Mouse (Mus musculus) brain, embryonic 14.5 days (tissue): Measurements from ENCODE around the gene Nrxn1. TPM values are rescaled to one million over a fixed set of nuclear protein-coding genes. Genes with fewer than 3 reads are reported as not detected.
"Not testable (repeated sequence)": the region's sequence is repeated elsewhere in the genome, so short reads cannot be mapped to it uniquely, and the experiment has no call there.

Experiments used
- DNase-seq: peaks from one replicate; pipeline ENCODE4 v3.0.0-alpha.2; 2011; ENCODE audit warnings: low read depth
- CTCF ChIP-seq: fragments of 200-500 bp; IDR thresholded peaks from 2 replicates; pipeline ENCODE4 v1.5.1; 2012; ENCODE audit warnings: inconsistent platforms, mild to moderate bottlenecking, moderate library complexity, borderline replicate concordance; ENCODE audit not compliant: insufficient read depth, insufficient read length; ENCODE audit errors: extremely low read depth
- POLR2A ChIP-seq: fragments of 200-500 bp; IDR thresholded peaks from 2 replicates; pipeline ENCODE4 v1.6.1; 2012; ENCODE audit warnings: mild to moderate bottlenecking, inconsistent platforms, borderline replicate concordance; ENCODE audit not compliant: poor library complexity, insufficient read depth, insufficient read length, severe bottlenecking; ENCODE audit errors: extremely low read depth
- polyA plus RNA-seq: library from polyadenylated mRNA; depleted of rRNA; stranded (reverse); fragments of >200 nt; gene quantifications from 2 replicates; pipeline ENCODE4 v1.2.3, GENCODE M21; 2012

Gene Nrxn1
- polyA plus RNA-seq, 1 experiment: 123 TPM

DNA sequence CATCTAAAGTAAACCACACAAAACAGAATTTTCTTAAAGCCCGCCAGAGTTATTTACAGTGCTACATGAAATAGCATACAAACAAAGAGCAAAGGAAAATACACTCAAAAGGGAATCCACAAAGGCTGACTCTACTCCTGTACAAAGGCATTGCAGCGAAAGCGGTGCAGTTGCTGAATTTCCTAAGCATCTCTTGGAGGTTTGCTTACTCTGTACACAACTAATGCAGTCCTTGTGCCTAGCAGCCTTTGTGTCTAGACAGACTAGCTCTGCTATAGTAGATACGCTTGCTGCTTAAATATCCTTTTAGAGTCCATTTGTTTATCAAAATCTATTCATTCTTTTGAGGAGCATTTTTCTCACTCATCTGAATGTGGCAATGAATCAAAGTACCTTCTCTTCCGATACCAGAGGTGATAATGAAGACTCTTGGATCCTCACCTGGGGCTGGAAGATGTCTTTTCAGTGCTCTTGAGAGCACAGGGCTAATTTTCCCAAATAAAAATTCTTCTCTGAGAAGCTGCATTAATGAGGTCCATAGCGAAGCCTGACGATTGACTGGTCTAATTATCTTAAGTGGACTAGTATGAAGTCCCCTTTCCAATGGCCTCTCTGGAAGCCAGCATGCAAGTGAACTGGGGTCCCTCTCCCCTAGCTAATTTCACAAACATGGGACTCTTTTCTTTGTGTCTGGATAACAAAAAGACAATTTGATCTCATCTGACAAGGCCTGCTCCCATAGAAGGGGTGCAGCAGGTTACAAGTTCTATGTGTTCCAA, 845.6 kb downstream of the Nrxn1 start:
- DNase-seq: peak; percentile 57

DNA sequence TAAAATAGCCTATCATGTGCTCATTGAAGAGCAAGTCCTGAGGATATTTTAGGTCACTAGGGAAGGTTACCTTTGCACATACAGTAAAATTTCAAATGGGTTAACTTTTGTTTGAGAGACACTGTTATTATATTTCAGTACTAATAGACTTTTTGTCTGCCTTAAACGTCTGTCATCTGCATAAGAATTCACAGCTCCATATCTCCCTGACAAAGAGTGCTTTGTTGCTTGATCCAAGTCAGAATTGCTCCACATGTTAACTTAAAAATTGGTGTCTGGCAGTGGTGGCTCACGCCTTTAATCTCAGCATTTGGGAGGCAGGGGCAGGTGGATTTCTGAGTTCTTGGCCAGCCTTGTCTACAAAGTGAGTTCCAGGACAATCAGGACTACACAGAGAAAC, 848.5 kb downstream of the Nrxn1 start:
- no peak for DNase-seq
- TF ChIP-seq POLR2A (no peak), CTCF (no peak)

More for the DNA sequence above, 845.6 kb downstream of the Nrxn1 start:
- no peak for TF ChIP-seq POLR2A
- no peak for TF ChIP-seq CTCF

- TF ChIP-seq CTCF (no peak), POLR2A (no peak)
- no peak for DNase-seq
These were observed 853.9 kb downstream of the Nrxn1 start for GRCm38 (mm10) chr17:90238964-90239363.

DNA sequence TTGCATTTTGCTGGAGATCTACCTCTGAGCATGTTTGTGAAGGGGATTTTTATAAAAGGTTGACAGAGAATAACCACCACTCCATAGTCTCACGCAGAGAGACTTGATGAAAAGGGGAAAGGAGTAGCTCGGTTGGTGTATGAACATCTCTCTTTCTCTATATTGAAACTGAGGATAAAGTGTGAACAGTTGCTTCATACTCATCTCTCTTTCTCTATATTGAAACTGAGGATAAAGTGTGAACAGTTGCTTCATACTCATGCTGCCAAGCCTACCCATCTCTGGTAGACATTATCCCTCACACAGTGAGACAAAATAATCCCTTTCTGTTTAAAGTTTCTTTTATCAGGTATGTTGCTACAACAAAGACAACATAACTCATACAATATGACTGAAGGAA, 854.4 kb downstream of the Nrxn1 start:
- TF ChIP-seq CTCF (no peak), POLR2A (no peak)
- DNase-seq: no peak

- not testable (repeated sequence) for DNase-seq
These were observed 857.2 kb downstream of the Nrxn1 start for GRCm38 (mm10) chr17:90235674-90236073.

GRCm38 (mm10) chr17:90234806-90235205, 858.1 kb downstream of the Nrxn1 start:
- TF ChIP-seq CTCF: no peak
- no peak for TF ChIP-seq POLR2A
- DNase-seq: no peak

DNA sequence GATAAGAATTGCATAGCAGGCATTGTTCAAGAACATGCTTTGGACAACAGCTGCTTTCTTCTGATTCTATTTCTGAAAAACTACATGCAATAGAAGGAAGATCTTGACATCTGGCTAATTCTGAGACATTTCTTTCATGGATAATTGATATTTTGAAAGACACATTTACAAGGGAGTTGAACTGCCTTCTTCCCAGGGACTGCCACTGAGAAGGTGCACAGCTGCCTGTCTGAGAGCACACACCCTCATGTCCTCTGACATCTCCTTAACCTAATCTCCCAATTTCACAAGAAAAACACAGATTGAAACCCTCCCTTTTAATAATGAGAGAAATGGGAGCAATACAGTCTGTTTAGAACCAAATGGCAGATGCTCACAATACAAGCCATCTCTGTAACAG, 884.3 kb downstream of the Nrxn1 start:
- DNase-seq: peak; percentile 58
- TF ChIP-seq POLR2A (no peak), CTCF (no peak)

DNA sequence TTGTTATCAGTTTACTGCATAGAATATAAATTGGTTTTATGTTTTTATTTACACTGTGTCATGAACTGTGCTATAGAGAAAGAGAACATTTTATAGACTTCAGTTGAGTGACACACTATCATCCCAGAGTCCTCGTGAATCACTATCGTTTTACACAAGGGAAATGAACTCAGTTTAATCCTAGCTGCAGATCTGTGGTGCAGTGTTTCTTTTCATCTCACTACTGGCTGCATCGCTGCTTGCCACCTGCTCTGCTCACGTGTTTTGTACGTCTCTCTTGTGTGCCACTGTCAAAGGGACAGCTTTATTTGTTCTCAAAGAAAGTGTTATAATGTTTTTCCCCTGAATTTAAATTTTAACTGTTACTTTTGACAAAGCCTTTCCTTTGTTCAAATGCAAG, 885.3 kb downstream of the Nrxn1 start:
- DNase-seq: peak; percentile 74
- TF ChIP-seq CTCF (no peak), POLR2A (no peak)

DNA sequence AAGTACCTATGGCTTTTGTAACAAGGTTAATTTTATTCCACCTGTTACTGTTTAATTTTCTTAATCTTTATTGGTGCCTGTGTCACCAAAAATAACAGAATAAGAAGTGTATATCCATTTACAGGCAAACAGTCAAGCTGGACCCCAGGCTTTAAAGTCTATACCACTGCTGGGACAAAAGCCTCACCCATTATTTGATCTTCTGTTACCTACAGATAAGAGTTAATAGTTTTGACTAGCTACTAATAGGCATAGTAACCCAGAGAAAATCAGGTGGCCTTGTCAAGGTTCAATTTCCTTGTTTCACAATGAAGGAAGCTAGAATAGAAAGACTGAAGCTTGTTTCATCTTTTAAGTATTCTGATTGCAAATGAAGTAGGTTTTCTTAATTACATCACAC, 888.9 kb downstream of the Nrxn1 start:
- no peak for DNase-seq
- no peak for TF ChIP-seq CTCF
- TF ChIP-seq POLR2A: no peak

GRCm38 (mm10) chr17:90202785-90203184, 890.1 kb downstream of the Nrxn1 start:
- TF ChIP-seq CTCF: no peak
- no peak for TF ChIP-seq POLR2A
- no peak for DNase-seq

DNA sequence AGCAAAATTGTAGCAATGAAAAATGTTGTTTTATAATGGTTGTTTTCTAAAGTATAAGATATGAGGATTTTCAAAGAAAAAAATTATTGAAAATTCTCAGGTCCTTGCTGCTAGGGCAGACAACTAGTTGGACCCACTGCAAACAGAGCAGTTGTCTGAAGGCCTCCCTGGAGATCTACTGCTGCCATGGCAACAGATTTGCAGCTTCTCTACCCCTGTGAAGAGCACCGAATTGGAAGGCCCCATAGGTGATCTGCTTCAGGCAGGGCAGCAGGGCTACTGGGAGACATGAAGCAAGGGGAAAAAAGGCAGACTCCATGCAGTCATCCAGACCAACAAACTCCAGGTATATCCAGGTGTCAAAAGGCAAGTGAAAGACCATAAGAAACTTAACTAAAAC, 896.1 kb downstream of the Nrxn1 start:
- no peak for TF ChIP-seq CTCF
- TF ChIP-seq POLR2A: no peak
- peak; percentile 65 for DNase-seq

DNA sequence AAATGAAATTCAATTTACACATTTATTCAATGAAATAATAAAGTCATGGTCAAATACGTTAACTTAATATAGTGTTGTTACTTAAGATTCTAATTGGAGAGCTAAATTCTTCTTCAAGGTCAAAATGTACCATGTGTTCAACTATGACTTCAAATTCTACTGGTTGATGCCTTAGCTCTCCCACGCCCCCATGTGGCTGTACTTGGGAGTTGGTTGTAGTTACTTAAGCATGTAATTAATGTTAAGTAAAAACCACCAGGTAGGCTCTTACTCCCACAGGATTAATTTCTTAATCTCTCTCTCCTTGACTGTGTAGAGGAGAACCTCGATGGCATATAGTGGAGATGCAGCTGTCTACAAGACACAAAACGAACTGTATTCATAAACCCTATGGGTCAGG, 951.3 kb downstream of the Nrxn1 start:
- peak; percentile 44 for DNase-seq
- TF ChIP-seq CTCF (peak; percentile 26; the same call in 1 of the 2 replicates), POLR2A (no peak)

GRCm38 (mm10) chr17:90130836-90131235, 962.0 kb downstream of the Nrxn1 start:
- TF ChIP-seq POLR2A (no peak), CTCF (no peak)
- no peak for DNase-seq

DNA sequence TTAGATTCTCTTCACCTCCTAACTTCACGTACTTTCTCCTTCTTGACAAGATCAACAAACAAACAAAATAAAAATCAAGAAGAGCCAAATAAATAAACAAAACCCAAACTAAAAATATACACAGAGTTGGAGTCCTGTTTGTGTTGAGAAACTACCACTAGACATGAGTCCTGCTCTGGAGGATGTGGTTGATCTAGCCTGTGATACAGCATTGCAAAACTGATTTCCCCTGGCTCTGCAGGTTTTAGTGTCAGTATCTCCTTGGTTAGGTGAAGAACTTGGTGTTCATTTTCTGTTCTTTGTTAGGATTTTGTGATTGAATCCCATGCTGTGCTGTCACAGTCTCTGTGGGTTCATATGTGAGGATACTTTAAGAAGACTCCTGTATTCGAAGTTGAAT, 963.7 kb downstream of the Nrxn1 start:
- no peak for DNase-seq
- TF ChIP-seq CTCF (no peak), POLR2A (no peak)
